Mouse (Mus musculus): Measurements from ENCODE around the gene Abracl. TPM values are rescaled to one million over a fixed set of nuclear protein-coding genes. Genes with fewer than 3 reads are reported as not detected.

Gene Abracl
- 10 to 100 TPM; 14.6 to 33.2 (median 18.8) TPM for total RNA-seq (2022)

DNA sequence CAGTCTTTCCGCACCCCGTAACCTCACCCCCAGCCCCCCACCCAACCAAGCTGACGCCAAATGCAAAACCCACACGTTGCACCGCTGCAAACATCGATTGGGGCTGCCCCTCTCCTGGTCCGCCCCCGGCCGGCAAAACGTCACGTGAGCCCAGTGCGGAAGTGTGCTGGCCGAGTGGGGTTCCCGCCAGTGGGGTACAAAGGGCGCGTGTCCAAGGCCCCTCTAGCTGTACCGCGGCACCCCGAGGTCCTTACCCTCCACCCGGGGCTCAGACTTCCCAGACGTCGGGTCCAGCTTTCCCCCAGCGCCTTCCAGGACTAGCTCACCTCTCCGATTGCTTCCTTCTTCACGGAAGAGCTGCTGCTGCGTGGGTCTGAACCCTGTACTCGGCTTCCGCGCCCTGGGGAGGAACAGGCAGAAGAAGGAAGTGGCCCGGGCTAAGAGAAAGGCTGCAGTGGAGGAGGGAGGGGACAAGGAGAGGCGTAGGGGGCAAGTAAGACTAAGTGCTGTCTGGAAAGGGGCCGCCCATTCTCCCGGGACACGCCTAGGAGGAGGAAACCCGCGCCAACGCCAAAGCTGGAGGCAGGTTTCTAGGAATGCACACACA is at the start of gene Abracl:
Gene Abracl (minus strand): TSS at position 548 of the 607 bp plus-strand sequence.
- DNase-seq: peak; percentile 66

DNA sequence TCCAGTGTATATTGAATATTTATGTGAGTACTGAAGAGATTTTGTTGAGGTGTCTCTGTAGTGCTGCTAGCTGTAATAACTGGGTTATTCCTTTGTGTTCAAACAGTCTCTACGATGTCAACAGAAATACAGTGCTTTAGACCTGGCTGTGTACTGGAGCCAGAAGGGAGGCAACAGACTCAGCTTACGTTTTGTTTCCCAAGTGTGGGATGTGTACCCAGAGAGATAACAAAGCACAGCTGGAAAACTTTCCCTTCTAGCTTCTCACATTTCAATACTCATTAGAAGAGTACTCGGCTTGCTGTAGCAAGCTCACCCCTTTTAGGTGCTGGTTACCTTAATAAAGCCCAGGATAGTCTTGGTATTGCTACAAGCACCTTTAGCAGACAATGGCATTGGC is 49.8 kb upstream of the Abracl start:
- DNase-seq: no peak

DNA sequence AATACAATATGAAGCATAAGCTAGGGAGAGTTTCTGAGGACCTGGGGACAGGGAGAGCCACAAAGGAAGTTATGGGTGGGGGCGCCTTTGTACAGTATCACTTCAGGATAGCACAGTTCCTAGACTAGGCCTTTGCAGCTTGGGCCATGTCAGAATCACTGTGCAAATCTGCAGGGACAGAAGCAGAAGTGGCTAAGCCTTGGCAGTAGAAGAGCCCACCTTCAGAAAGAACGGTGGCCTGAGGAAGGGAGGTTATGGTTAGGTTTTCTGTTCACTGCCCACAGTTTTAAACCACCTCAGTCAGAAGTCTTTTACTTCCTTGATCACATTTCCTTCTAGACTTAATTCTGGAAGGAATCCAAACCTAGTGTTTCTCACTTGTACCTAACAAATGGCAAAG is 47.5 kb upstream of the Abracl start:
- no peak for DNase-seq

DNA sequence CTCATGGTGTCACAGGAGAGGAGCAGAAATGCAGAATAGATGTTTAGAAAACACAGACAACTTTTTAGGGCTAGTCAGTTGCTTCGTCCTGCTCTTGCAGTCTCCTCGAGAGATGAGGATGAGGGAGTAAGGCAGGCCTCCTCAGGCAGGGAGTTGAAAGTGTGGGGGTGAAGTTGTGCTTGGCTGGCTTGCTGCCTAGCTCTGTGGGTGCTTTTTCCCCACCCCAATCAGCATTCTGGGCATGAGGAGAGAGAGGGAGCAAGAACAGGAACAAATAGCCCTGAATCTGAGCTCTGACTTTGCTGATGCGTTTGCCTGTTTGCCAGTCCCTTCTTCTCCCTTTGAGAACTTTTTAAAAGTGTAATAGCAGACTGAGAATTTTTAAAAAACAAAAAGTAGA is 47.1 kb upstream of the Abracl start:
- no peak for DNase-seq

DNA sequence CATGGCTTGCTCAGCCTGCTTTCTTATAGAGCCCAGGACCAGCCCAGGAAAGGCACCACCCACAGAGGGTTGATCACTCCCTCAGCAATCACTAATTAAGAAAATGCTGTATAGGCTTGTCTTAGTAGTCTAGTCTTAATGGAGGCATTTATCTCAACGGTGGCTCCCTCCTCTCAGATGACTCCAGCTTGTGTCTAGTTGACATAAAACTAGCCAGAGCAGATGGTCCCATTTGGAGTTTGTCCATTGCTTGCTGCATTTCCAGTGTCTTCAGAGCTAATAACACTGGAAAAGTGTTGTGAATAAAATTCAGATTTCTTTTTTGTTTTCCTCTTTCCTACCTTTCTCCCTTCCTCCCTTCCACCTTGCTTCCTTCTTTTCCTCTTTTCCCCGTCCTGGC is 46.5 kb upstream of the Abracl start:
- no peak for DNase-seq

DNA sequence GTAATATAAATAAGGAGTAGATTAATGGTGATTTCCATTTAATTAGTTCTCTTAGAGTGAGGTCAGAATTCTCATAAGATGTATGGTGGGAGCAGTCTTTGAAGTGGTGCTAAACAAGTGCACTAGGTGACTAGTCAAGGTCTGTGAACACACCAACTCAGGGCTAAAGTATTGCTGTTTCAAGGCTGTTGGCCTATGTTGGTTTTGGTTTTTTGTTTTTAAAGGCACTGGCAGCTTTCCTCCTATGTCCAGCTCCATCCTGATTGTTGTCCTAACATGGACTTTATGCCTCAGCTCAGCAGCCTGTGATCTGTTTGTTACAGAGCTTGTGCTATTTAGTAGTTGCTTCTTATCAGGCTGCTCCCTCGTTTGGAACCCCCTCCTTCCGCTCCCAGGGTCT is 45.8 kb upstream of the Abracl start:
- no peak for DNase-seq

DNA sequence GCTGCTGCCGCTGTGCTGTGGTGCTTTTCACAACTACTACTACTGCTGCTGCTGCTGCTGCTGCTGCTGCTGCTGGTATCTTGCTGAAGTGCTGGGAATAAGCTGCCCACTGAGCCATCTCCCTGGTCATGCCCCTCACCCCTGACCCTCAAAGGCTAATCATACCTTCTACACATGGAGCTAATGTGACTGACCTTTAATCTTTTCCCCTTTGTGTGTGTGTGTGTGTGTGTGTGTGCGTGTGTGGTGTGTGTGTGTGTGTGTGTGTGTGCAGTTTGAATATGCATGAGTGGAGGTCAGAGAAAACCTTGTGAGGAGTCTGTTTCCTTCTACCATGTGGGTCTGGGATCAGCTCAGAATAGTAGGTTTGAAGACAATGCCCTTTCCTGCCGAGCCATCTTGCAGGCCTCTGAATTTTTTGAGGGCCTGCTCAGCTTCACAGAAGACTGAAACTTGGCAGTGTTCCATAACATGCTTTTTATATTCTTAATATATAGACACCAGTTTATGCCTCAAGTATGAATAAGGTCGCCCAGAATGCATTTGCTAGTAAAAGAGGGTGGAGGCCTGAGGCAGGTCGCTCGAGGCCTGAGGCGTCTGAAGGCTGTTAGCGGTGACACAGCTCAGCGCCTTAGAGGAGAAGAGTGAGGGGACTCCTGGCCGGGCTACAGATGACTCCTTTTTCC is 44.8 kb upstream of the Abracl start:
- no peak for DNase-seq

DNA sequence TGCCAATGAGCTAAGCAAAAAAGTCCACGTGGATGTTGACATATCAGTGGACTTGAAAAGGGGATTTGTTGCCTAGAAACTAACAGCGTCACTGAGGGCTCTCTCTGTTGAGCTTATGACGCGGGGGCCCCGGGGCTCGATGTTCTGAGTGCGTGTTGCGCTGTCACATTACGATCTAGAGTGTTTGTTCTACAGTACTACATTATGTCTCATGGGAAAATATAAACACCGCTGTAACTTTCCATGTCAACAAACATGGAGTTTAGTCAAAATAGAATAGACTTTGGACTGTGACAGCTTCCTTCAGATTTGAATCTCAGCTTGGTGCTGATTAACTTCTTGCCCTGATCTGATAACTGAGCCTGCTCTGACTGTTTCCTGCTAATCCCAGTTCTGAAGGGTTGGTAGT is 42.9 kb upstream of the Abracl start:
- DNase-seq: no peak

DNA sequence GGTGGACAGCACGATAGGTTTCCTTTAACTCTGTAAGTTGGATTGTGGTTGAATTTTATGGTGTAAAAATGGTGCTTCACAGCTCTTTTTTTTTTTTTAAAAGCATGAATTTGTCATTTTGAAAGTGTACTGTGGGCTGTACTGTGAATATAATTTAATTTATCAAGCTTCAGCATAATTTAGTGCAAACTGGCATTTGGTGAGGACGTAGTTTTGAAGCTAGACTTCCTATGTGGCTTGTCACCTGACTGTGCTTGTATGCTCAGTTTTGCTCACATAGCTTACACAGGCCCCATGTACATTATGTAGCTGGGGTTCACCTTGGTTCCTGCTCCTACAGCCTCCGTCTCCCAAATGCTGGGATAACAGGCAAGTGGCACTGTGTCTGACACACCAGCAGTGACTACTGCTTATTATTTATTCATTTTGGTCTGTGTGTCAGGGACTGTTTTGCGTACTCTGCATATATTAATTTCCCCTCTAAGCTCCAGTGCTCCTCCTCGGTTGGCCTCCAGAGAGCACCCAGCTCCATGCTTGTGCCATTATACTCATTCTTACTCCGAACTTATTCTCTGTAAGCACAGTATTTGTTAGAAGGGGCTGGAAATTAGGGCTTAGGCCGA is 41.6 kb upstream of the Abracl start:
- no peak for DNase-seq

DNA sequence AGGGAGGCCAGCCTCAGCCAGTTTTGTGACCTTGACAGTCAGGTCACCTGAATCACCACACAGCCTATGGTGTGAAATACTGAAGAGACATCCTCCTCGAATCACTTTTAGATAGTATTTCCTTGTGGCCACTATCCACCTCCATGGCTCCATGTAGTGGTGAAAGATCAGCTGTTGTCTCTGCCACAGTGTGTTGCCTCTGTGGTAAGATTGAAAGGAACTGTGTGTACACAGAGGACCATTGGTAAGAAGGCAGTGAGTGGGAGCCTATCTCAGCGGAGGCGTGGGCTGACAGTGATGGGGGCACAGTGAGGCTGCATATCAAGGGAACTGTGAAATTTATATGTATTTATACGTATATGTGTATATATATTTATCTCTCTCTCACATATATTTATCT is 38.4 kb upstream of the Abracl start:
- DNase-seq: no peak

DNA sequence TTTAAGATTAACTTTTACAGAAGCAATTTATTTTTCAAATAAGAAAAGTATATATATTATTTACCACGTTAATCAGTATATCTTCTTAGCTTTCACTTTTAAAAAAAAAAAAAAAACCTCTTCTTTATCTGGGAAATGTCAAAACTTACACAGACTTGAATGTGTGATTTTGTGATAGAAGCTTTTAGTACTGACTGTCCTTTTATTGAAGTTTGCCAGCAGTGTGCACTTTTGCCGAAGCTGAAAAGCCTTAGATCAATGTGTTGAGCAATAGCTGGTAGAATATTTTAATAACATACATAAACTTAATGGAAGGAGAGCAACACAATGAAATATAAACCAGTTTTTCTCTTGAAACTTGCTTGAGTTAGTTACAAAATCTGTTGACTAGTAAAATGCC is 37.7 kb upstream of the Abracl start:
- no peak for DNase-seq

DNA sequence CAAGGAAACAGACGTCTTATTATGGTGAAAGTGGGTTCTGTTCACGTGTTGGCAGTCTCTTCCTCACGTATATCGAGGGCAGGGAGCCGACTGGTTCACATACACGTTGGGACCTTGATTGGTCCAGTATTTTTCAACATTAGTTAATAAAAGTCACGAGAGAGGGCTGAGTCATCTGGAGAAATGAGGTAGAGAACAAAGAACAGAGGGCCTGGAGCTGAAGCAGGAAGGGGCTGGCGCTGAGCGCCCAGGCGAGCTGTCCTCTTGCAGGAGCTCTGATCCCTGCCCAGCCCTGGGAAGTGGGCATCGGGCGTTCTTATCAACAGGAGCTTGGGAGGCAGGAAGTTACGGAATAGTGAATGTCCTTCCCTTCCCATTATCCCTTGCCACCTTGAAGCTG is 36.7 kb upstream of the Abracl start:
- no peak for DNase-seq

DNA sequence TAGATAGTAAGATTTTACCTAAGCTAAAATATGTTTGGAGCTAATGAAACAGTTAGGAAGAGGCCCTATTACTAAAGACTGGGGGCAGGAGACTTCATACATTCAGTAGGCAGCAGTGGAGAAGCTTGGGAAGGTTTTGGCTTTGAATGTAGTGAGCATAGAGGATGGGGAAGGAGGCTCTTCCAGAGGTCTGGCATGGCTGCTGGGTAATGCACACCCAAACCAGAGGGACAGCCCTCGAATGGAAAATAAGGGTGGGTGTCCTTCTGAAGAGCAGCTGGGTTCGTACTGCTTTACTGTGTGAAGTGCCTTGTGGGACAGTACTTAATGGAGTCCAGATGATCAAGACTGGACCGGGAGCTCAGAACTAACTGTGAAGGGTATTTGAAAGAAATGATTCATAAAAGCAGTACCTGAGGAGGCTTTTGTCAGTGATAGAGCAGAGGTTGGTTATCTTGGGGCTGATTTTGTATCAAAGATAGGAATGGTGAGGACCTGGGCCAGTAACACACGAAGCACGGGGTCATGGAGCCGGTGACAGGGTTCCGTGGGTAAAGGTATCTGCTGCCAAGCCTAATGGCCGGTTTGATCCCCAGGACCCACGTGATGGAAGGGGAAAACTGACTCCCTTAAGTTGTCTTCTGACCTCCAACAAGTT is 35.7 kb upstream of the Abracl start:
- no peak for DNase-seq

DNA sequence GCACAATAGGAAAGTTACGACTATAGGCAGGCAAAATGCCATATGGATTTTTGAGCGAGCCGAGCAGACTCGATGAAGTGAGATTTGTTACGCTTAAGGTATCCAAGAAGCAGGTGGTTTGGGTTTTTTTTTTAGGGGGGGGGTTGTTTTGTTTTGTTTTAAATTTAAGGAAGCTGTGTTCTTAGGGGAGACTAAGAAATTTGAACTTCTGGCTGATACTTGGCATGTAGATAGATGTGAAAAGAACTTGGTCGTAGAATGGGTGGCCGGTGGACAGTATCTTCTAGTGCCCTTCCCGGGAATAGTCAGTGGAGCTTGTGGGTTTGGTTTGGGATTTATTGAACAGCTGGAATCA is 33.3 kb upstream of the Abracl start:
- DNase-seq: no peak

DNA sequence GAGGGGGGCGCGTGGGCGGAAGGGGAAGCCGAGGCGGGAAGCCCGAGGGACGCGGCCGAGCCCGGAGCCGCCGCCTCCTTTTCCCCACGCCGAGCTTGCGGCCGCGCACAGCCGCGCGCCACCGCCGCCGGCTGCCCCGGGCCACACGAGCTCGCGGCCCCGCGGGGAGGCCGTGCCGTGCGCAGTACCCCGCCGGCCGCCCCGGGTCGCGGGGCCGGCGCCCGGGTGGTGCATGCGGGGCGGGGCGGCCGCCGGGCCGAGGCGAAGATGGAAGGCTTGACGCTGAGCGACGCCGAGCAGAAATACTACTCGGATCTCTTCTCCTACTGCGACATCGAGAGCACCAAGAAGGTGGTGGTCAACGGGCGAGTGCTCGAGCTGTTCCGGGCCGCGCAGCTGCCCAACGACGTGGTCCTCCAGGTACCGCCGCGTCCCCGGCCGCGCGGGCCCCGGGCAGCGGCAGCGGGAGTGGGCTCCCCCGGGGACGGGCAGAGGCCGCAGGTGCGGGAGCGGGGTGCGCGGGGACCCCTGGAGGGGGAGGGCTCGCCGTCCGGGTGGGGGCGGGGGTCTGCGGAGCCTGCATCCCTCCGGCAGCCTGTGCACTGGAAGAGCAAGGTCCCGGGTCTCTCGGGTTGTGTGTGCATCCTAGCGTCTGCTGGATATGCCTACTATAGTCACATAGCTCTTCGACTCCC is 32.8 kb upstream of the Abracl start, which contains the start of gene Reps1:
Gene Reps1 (plus strand): TSS at position 166 of the 695 bp plus-strand sequence.
- no peak for DNase-seq

DNA sequence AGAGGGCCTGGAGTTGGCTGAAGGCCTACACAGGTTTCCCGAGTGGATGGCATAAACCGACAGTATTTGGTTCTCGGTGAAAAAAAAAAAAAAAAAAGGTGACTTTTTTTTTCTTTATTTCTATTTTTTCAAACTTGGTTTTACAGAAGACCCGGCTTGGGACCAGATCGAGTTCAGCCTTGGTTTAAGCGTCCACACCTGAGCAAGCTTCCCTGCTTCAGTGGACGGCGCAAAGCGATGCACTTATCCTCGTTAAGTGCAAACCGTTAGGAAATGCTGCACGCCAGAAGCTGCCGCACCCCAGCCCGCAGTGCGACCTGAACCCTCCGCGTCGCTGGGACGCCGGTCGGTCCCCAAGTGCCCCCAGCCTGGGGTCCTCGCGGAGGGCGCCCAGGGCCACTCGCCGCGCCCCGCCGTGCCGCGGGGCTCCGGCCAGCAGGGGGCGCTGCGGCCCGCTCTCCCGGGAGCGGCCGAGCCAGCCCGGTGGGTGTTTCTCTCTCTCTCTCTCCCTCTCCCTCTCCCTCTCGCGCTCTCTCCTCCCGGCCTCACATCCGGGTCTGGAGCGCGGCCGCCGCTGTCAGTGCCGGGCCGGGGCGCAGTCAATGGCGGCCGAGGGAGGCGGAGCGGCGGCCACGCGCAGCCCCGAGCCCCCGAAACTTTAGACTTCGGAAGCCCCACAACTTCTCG is 32.1 kb upstream of the Abracl start:
- DNase-seq: peak; percentile 69

DNA sequence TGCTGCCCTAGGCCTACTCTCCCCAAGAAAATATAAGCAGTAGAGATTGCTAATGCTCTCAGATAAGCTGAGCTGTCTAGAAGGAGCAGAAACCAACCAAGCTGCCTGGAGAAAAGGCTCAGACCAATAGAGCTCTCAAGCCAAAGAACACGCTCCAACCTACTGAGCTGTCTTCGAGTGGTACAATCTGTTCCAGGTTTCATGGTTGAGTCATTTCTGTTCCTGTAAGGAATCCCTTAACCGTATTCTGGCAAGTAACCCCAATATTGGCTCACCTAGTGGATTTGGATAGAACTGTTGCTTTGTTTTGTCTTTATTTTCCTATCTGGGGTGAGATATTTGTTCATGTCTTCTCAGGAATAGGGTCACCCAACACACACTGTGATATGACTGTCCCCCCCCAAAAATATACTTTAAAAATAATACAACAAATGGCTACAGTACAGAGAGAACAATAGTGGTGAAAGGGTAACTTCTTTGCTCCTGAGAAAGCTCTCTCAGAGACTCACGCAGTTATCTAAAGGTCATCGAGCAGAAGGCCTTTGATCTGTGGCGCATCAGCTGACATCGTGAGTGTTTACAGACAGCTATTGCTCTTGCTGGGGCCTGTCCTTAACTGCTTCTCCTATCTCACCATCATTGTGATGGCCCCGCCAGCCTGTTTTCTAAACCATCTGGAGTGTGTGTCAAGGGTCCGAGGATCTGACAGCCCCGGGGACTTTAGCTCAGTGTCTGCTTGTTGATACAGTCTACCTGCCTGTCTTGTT is 24.5 kb upstream of the Abracl start:
- DNase-seq: no peak

DNA sequence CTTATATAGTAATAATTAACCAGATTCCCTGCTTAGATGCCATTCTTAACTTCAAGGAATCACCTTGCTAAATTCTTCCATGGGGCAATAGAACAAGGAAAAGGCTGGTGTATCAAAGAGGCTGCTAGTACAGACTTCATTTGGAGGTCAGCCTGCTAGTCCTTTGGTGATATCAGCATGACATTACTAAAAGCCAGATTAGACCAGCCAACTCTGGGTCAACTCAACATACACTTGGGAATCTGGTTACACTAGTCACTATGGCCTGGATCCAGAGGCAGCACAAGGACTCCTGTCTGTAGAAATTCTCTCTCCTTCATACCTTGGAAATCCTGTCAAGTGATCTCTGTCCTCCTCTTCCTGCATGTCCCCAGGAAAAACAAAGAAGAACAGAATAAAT is 23.3 kb upstream of the Abracl start:
- DNase-seq: no peak

DNA sequence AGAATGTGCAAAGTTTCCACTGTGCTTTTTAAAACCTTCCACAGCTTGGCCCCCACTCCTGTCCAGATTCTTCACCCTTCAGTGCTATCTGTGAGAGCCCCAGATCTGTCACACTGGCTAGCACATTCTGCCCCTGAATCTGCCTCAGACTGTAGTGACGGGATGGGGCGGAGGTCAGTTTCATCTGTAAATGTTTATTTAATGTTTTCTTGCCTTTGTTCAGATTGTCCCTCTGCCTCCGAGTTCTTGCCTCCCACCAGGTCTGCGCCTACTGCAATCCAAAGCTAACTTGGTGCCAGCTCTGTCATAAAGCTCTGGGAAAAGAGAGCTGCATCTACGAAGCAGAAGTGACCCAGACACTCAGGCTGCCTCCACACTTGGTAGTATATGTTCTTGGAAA is 13.8 kb upstream of the Abracl start:
- no peak for DNase-seq

DNA sequence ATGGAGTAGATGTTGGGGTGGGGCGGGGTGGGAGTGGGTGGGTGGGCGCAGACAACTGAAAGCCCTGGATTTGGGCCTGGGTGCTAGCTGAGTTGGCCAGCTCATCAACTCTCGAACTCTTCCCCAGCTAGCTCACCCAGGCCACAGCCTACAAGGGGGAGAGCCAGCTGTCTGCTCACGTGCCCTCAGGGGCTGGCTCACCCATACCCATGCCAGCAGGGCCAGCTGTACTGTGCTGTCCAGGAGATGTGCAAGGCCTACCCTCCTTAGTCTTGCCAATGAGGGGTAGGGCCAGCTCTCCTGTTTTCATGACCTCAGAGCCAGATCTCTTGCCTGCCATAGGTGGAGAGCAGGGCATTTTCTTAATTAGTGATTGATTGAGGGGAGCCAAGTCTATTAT is 11.3 kb upstream of the Abracl start:
- no peak for DNase-seq

DNA sequence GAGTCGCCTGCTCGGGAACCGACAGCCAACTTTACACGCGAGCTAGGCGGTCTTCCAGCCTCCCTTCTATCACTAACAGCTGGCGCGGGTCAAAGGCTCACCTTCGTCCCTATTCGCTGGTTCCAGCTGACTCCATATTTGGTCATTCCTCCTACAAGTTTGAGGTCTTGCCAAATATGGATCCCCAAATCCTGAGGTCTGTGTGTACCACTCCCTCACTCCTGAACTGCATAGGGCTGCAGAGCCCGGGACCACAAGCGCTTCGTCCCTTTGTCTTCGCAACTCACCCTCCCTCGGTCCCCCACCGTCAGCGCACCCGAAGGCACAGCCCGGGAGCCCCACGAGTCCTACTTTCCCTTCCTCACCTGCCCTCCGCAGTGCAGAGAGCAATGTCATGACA is 776 bp downstream of the Abracl start:
- DNase-seq: peak; percentile 60
